Mouse (Mus musculus): Measurements from ENCODE around the gene Ushbp1.
"Not testable (repeated sequence)": the region's sequence is repeated elsewhere in the genome, so short reads cannot be mapped to it uniquely, and the experiment has no call there.

The Ushbp1 gene

GRCm38 (mm10) chr8:71368366-71368765 is 27.2 kb downstream of the Ushbp1 start:
- no peak for DNase-seq

GRCm38 (mm10) chr8:71367529-71368176 is 27.9 kb downstream of the Ushbp1 start:
- no peak for DNase-seq

GRCm38 (mm10) chr8:71366771-71367528 is 28.7 kb downstream of the Ushbp1 start, which contains the start of gene Use1:
Gene Use1 (plus strand): TSS chr8:71366848.
- DNase-seq, result peak; percentile 96

GRCm38 (mm10) chr8:71358026-71358425 is 37.6 kb downstream of the Ushbp1 start:
- DNase-seq, result no peak

GRCm38 (mm10) chr8:71351520-71351919 is 44.1 kb downstream of the Ushbp1 start:
- DNase-seq, result no peak

- DNase-seq, result no peak
These were observed 44.5 kb downstream of the Ushbp1 start for GRCm38 (mm10) chr8:71351117-71351516.

- DNase-seq, result no peak
These were observed 49.0 kb downstream of the Ushbp1 start for GRCm38 (mm10) chr8:71346581-71346980.

GRCm38 (mm10) chr8:71340625-71341024 is 55.0 kb downstream of the Ushbp1 start:
- peak; percentile 57 for DNase-seq

- DNase-seq, result not testable (repeated sequence)
These were observed 57.8 kb downstream of the Ushbp1 start for GRCm38 (mm10) chr8:71337834-71338233.

Data from kidney, adult 9 months (tissue).